Mouse (Mus musculus): ENCODE results near the gene Usp32. TPM values are rescaled to one million over a fixed set of nuclear protein-coding genes. Genes with fewer than 3 reads are reported as not detected.

The Usp32 gene
- polyA plus RNA-seq, 1 experiment: 2.8 TPM

DNA sequence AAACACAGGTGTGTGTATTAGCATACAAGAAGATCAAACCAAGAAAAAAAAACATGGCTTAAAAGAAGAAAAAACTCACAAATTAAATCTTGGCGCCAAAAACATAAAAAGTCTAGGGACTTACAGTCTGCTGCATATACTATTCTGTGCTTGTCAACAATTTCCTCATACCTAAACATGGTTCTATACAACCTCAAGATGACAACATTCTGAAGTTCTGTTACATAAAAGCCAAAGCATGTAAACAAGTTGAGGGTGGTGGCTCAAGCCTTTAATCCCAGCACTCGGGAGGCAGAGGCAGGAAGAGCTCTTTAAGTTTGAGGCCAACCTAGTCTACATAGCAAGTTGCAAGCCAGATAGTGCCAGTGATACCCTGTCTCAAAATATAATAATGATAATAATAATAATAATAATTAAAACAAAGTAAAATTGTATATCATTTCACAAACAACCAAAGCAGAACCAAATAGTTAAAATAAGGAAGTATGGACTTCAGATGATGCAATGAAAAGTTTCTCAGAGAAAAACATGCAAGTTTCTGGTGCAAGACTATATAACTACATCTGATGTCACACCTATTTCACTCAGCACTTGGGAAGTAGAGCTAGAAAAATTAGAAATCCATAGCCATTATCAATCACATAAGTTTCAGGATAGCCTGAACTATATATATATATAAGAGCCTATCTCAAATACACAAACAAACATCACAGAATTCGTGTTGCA is 16.5 kb downstream of the Usp32 start:
- TF ChIP-seq CTCF (IDR thresholded peaks at IDR 0.05; ENCODE audit: extremely low read depth, insufficient read length, insufficient replicate concordance, low read depth, low read length): no peak
- no peak for TF ChIP-seq POLR2A (IDR thresholded peaks at IDR 0.05; ENCODE audit: low read depth, low read length)
- Histone ChIP-seq H3K27me3 (ENCODE audit: control insufficient read depth, insufficient read depth, low read length) (no peaks in the 10 kb centered on the region), H3K27ac (ENCODE audit: insufficient read depth, low read depth, low read length) (no peak overlapping the region), H3K4me1 (ENCODE audit: control insufficient read depth, insufficient read depth, insufficient read length, low read length) (no peaks in the 10 kb centered on the region), H3K36me3 (ENCODE audit: control insufficient read depth, insufficient read depth, low read length) (no peaks in the 10 kb centered on the region), H3K4me3 (ENCODE audit: low read depth, low read length) (no peak overlapping the region)
- WGBS: 81% methylated on average over 3 of the region's 3 CpGs

DNA sequence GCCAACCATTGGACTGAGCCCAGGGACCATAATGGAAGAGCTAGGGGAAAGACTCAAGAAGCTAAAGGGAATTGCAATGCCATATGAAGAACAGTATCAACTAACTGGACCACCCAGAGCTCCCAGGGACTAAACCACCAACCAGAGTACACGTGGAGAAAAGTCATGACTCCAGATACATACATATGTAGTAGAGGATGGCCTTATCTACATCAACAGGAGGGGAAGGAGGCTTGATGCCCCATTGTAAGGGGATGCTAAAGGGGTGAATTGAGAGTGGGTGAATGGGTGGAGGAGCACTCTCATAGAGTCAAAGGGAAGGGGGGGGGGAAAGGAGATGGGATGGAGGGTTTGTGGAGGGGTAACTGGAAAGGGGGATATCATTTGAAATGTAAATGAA is 17.9 kb downstream of the Usp32 start:
- WGBS: 93% methylated on average over 1 of the region's 1 CpGs
- Histone ChIP-seq H3K4me1 (ENCODE audit: control insufficient read depth, insufficient read depth, insufficient read length, low read length) (no peaks in the 10 kb centered on the region), H3K27me3 (ENCODE audit: control insufficient read depth, insufficient read depth, low read length) (no peaks in the 10 kb centered on the region), H3K27ac (ENCODE audit: insufficient read depth, low read depth, low read length) (no peak overlapping the region), H3K4me3 (ENCODE audit: low read depth, low read length) (no peak overlapping the region), H3K36me3 (ENCODE audit: control insufficient read depth, insufficient read depth, low read length) (no peaks in the 10 kb centered on the region)
- TF ChIP-seq CTCF (IDR thresholded peaks at IDR 0.05; ENCODE audit: extremely low read depth, insufficient read length, insufficient replicate concordance, low read depth, low read length): no peak
- TF ChIP-seq POLR2A (IDR thresholded peaks at IDR 0.05; ENCODE audit: low read depth, low read length): no peak

DNA sequence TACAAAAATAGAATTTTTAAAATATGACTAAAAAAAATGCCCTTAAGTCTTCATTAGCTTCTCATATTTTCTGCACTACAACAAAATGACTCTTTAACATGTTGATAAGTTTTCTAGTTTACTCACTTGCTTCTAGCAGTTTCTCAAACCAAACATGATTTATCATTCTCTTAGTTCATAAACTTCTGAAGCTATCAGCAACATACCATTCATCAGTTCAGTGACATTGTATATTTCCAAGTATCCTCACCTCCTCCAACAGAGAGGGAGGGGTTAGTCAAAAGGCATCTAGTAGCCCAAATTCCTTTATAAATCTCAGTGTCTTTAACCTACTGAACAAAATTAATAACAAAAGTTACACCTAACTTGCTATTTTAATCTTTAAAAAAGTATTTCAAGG is 22.8 kb downstream of the Usp32 start:
- TF ChIP-seq POLR2A (IDR thresholded peaks at IDR 0.05; ENCODE audit: low read depth, low read length): no peak
- H3K4me1 ChIP-seq (ENCODE audit: control insufficient read depth, insufficient read depth, insufficient read length, low read length): no peaks in the 10 kb centered on the region
- no peak overlapping the region for H3K4me3 ChIP-seq (ENCODE audit: low read depth, low read length)
- no peak overlapping the region for H3K27ac ChIP-seq (ENCODE audit: insufficient read depth, low read depth, low read length)
- no peaks in the 10 kb centered on the region for H3K36me3 ChIP-seq (ENCODE audit: control insufficient read depth, insufficient read depth, low read length)
- H3K27me3 ChIP-seq (ENCODE audit: control insufficient read depth, insufficient read depth, low read length): no peaks in the 10 kb centered on the region

DNA sequence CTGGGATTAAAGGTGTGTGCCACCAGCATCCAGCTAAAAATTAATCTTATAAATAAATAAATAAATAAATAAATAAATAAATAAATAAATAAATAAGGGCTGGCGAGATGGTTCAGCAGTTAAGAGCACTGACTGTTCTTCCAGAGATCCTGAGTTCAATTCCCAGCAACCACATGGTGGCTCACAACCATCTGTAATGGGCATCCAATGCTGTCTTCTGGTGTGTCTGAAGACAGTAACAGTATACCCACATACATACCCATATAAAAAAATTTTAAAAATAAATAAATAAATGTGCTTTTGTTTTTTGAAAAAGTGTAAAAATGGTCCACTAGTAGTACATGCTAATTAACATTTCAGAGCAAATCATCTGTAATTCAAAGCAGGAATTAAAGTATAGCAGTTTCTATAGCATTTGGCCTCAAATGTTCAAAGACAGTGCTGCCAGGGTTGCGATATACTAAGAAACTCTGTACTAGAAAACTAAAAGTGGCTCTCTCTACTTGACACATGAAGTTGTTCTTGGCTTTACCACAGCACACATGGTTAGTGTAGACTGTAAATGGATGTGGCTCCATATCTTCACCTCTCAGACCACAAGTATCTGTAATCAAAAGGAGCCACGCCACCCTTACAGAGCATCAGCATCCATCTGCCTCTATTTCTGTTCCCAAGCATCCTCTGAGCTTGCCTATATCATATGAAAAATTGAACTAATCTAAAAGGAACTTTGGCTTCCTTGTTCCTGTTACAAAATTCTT is 23.7 kb downstream of the Usp32 start:
- no peaks in the 10 kb centered on the region for H3K4me1 ChIP-seq (ENCODE audit: control insufficient read depth, insufficient read depth, insufficient read length, low read length)
- H3K36me3 ChIP-seq (ENCODE audit: control insufficient read depth, insufficient read depth, low read length): no peaks in the 10 kb centered on the region
- TF ChIP-seq CTCF (IDR thresholded peaks at IDR 0.05; ENCODE audit: extremely low read depth, insufficient read length, insufficient replicate concordance, low read depth, low read length): no peak
- TF ChIP-seq POLR2A (IDR thresholded peaks at IDR 0.05; ENCODE audit: low read depth, low read length): no peak
- no peaks in the 10 kb centered on the region for H3K27me3 ChIP-seq (ENCODE audit: control insufficient read depth, insufficient read depth, low read length)
- 86% methylated on average over 3 of the region's 3 CpGs for WGBS
- H3K4me3 ChIP-seq (ENCODE audit: low read depth, low read length): no peak overlapping the region
- H3K27ac ChIP-seq (ENCODE audit: insufficient read depth, low read depth, low read length): no peak overlapping the region

DNA sequence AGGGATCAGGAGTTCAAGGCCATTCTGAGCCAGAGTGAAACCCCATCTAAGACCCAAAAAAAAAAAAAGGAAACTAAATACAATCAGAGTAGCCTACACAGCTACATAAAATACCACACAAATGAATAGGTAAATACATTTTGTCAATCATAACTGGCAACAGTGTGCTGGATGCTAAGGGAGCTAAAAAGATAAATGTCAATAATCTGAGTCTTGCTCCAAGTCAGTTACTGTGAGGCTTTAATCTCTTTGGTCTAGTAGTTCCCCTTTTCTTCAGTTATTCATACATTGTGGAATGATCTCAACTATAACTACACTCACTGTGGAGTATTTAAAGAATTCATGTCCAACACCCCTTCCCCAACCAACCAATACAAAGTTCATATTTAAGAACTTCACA is 30.0 kb downstream of the Usp32 start:
- Histone ChIP-seq H3K36me3 (ENCODE audit: control insufficient read depth, insufficient read depth, low read length) (peaks cover 4% of the 10 kb centered on the region), H3K4me3 (ENCODE audit: low read depth, low read length) (no peak overlapping the region), H3K27ac (ENCODE audit: insufficient read depth, low read depth, low read length) (no peak overlapping the region), H3K4me1 (ENCODE audit: control insufficient read depth, insufficient read depth, insufficient read length, low read length) (no peaks in the 10 kb centered on the region), H3K27me3 (ENCODE audit: control insufficient read depth, insufficient read depth, low read length) (no peaks in the 10 kb centered on the region)
- TF ChIP-seq CTCF (IDR thresholded peaks at IDR 0.05; ENCODE audit: extremely low read depth, insufficient read length, insufficient replicate concordance, low read depth, low read length): no peak
- no peak for TF ChIP-seq POLR2A (IDR thresholded peaks at IDR 0.05; ENCODE audit: low read depth, low read length)

DNA sequence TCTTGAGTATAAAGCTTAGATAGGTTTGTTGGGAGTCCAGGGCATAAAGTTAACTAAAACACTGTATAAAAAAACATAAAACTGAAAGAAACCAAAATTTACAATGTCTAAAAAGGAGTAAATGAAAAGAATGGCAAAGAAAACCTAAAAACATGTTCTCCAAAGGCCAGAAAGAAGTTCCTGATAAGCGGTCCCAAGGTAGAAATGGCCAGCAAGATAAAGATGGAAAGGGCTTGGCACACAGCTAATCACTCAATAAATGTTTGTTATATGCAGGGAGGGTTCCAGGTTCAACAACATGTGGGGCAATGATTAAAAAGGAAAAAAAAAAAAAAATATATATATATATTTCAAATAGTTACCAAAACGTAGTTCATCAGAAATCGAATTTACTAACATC is 32.7 kb downstream of the Usp32 start:
- TF ChIP-seq POLR2A (IDR thresholded peaks at IDR 0.05; ENCODE audit: low read depth, low read length): no peak
- peaks cover 7% of the 10 kb centered on the region for H3K36me3 ChIP-seq (ENCODE audit: control insufficient read depth, insufficient read depth, low read length)
- WGBS: 75% methylated on average over 3 of the region's 3 CpGs
- H3K27me3 ChIP-seq (ENCODE audit: control insufficient read depth, insufficient read depth, low read length): no peaks in the 10 kb centered on the region
- H3K4me3 ChIP-seq (ENCODE audit: low read depth, low read length): no peak overlapping the region
- no peak overlapping the region for H3K27ac ChIP-seq (ENCODE audit: insufficient read depth, low read depth, low read length)
- H3K4me1 ChIP-seq (ENCODE audit: control insufficient read depth, insufficient read depth, insufficient read length, low read length): no peaks in the 10 kb centered on the region

DNA sequence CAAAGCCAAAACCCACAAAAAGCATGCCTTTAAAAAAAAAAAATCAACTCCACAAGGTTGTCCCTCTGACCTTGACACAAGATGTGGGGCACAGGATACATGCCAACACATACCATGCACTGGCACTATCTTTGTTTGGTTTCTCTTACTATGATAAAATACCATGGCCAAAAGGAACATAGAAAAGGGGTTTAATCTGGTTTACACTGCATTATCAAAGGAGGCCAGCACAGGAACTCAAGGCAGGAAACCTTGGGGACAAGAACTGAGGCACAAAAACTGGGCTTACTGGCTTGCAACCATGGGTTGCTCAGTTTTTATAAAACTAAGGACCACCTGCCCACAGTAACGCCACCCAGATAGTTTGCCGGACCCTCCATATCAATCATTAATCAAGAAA is 34.1 kb downstream of the Usp32 start:
- 96% methylated on average over 2 of the region's 2 CpGs for WGBS
- Histone ChIP-seq H3K4me1 (ENCODE audit: control insufficient read depth, insufficient read depth, insufficient read length, low read length) (no peaks in the 10 kb centered on the region), H3K36me3 (ENCODE audit: control insufficient read depth, insufficient read depth, low read length) (peaks cover 5% of the 10 kb centered on the region), H3K27me3 (ENCODE audit: control insufficient read depth, insufficient read depth, low read length) (no peaks in the 10 kb centered on the region), H3K4me3 (ENCODE audit: low read depth, low read length) (no peak overlapping the region), H3K27ac (ENCODE audit: insufficient read depth, low read depth, low read length) (no peak overlapping the region)
- no peak for TF ChIP-seq CTCF (IDR thresholded peaks at IDR 0.05; ENCODE audit: extremely low read depth, insufficient read length, insufficient replicate concordance, low read depth, low read length)
- no peak for TF ChIP-seq POLR2A (IDR thresholded peaks at IDR 0.05; ENCODE audit: low read depth, low read length)

Measured in small intestine, adult 2 months (tissue).